Mouse (Mus musculus): Measurements from ENCODE around the gene Engase. TPM values are rescaled to one million over a fixed set of nuclear protein-coding genes. Genes with fewer than 3 reads are reported as not detected.

Gene Engase
- total and polyA plus RNA-seq, 3 experiments: 4.4 to 5.4 (median 5.2) TPM

DNA sequence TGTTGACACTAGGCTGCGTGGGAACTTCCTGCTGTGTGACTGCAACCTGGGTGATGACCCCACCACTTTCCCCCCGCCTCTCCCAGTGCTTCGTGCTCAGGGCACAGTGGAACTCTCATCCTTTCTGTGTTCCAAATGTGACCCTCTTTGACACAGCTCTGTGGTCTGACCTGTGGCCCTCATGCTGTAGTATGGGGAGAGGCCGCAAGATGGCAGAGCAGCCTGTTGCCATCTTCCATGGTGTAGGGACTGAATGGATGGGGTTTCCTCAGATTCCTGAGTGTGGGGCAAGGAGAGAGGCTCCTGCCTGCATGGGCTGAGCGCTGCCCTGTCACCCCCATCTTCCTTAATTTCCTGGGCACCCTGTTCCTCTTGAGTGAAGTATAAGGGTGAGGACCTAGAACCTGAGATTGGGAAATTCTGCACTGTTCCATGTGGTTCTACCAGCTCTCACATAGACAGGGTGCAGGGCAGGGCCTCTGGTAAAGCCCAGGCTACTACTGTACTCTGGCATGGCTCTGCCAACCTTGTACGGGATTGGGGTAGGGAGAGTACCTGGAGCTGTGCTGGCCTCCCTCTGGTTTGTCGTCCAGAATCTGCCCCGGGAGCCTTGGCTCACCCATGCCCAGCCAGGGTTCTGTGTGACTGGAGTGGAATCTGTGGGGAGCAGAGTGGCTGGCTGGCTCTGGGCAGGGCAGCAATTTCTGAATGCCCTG is 11.7 kb downstream of the Engase start:
- no peak overlapping the region for H3K4me3 ChIP-seq
- no peaks in the 10 kb centered on the region for H3K27me3 ChIP-seq (ENCODE audit: control insufficient read depth, insufficient read depth, low read length)
- H3K79me2 ChIP-seq (replicated peaks; ENCODE audit: control insufficient read depth, insufficient read depth, low read length): no peaks in the 10 kb centered on the region
- TF ChIP-seq EP300 (IDR thresholded peaks at IDR 0.05; ENCODE audit: insufficient read depth, low read depth, low read length): no peak
- TF ChIP-seq POLR2A (IDR thresholded peaks at IDR 0.05; ENCODE audit: insufficient read depth, low read depth, low read length): no peak
- TF ChIP-seq CTCF (IDR thresholded peaks at IDR 0.05): peak; percentile 38
- no peaks in the 10 kb centered on the region for H3K4me1 ChIP-seq (ENCODE audit: control insufficient read depth, insufficient read depth, low read length)
- no peak for DNase-seq
- intact Hi-C loops (cut with DNase I): no loop called here
- WGBS: 84% methylated on average over 8 of the region's 8 CpGs
- no peaks in the 10 kb centered on the region for H3K36me3 ChIP-seq (ENCODE audit: control insufficient read depth, insufficient read depth, low read length)
- no peak overlapping the region for H3K27ac ChIP-seq
- no peak overlapping the region for H3K9ac ChIP-seq (ENCODE audit: low read depth, low read length)

DNA sequence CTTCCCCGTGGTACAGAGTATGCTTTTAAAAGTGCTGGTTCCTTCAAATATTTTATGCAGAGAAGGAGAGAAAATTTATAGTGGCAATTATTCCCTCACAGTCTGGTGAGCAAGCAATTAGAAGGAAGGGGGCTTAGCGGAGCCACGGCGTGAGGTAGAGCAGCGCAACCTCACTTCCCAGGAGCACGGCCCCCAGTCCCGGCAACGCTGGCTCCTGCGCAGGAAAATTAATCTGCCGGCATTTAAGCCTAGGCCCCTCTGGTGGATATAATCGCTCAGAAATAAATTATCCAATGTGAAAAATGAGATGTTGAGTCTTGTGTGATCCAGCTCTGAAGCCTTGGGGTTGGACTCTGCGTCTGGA is 12.3 kb downstream of the Engase start:
- Histone ChIP-seq H3K4me1 (ENCODE audit: control insufficient read depth, insufficient read depth, low read length) (no peaks in the 10 kb centered on the region), H3K9ac (ENCODE audit: low read depth, low read length) (no peak overlapping the region), H3K27me3 (ENCODE audit: control insufficient read depth, insufficient read depth, low read length) (no peaks in the 10 kb centered on the region), H3K4me3 (no peak overlapping the region), H3K27ac (no peak overlapping the region), H3K79me2 (replicated peaks; ENCODE audit: control insufficient read depth, insufficient read depth, low read length) (no peaks in the 10 kb centered on the region), H3K36me3 (ENCODE audit: control insufficient read depth, insufficient read depth, low read length) (no peaks in the 10 kb centered on the region)
- intact Hi-C loops (cut with DNase I): no loop called here
- no peak for TF ChIP-seq EP300 (IDR thresholded peaks at IDR 0.05; ENCODE audit: insufficient read depth, low read depth, low read length)
- no peak for TF ChIP-seq CTCF (IDR thresholded peaks at IDR 0.05)
- TF ChIP-seq POLR2A (IDR thresholded peaks at IDR 0.05; ENCODE audit: insufficient read depth, low read depth, low read length): no peak
- 88% methylated on average over 12 of the region's 12 CpGs for WGBS
- no peak for DNase-seq

DNA sequence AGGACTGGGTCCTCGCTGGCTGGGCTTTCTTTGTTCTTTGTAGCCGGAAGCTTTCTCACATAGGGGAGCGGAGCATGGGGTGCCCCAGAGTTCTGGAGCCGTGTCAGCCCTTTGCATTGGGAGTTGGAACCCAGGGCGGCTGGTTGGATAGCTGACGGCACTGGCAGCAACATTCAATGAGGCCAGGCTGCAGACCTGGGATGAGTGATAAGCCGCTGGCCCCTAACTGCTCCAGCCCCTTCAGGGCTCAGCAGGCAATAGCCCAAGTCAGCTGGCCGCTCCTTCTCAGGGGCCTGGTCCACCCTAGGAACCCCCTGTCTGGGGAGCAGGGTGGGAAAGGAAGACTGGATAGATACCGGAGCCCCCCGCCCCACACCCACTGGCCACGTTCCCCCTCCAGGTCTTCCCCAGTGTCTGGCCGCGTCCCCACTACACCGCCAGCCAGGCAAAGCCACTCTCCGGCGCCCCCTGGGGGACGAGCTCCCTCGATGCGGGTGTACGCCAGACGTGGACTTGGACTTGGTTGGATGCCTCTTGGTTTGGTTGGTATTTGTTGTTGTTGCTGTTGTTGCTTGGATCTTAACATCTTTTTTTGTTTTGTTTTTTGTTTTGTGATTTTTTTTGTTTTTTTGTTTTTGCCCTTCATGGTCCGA is 14.1 kb downstream of the Engase start:
- no peak overlapping the region for H3K9ac ChIP-seq (ENCODE audit: low read depth, low read length)
- DNase-seq: peak; percentile 76 to 92
- H3K27me3 ChIP-seq (ENCODE audit: control insufficient read depth, insufficient read depth, low read length): no peaks in the 10 kb centered on the region
- intact Hi-C loops (cut with DNase I): loop anchor here (1.0 kb wide), 1 partner anchor 44 kb away; no protein-coding TSS in a partner anchor
- TF ChIP-seq POLR2A (IDR thresholded peaks at IDR 0.05; ENCODE audit: insufficient read depth, low read depth, low read length): no peak
- no peak for TF ChIP-seq EP300 (IDR thresholded peaks at IDR 0.05; ENCODE audit: insufficient read depth, low read depth, low read length)
- peak; percentile 85 for TF ChIP-seq CTCF (IDR thresholded peaks at IDR 0.05)
- H3K36me3 ChIP-seq (ENCODE audit: control insufficient read depth, insufficient read depth, low read length): no peaks in the 10 kb centered on the region
- no peaks in the 10 kb centered on the region; the same call in 1 of the 2 replicates for H3K4me1 ChIP-seq (ENCODE audit: control insufficient read depth, insufficient read depth, low read length)
- no peak overlapping the region for H3K27ac ChIP-seq
- no peak overlapping the region for H3K4me3 ChIP-seq
- no peaks in the 10 kb centered on the region for H3K79me2 ChIP-seq (replicated peaks; ENCODE audit: control insufficient read depth, insufficient read depth, low read length)
- WGBS: 21% methylated on average over 22 of the region's 22 CpGs

DNA sequence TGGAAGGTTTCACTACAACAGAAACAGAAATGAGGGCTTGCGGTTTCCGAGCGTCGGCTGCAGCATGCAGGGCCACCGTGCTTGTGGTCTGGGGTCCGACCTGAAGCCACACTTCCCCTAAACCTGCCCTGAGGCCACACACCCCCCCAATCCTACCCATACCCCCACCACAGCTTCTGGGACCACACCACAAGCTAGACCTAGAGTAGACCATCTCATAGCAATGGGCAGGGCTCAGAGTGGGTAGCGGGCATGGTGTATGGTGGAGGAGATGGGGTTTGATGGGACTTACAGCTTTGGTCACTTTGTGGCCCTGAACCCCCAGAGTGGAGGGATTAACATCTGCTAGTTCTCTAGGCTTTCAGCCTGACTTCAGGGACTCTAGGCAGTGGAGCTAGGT is 14.6 kb downstream of the Engase start:
- H3K4me3 ChIP-seq: no peak overlapping the region
- H3K36me3 ChIP-seq (ENCODE audit: control insufficient read depth, insufficient read depth, low read length): no peaks in the 10 kb centered on the region
- H3K4me1 ChIP-seq (ENCODE audit: control insufficient read depth, insufficient read depth, low read length): no peaks in the 10 kb centered on the region; the same call in 1 of the 2 replicates
- no peak overlapping the region for H3K27ac ChIP-seq
- intact Hi-C loops (cut with DNase I): loop anchor here (1.0 kb wide), 1 partner anchor 45 kb away; no protein-coding TSS in a partner anchor
- no peaks in the 10 kb centered on the region for H3K27me3 ChIP-seq (ENCODE audit: control insufficient read depth, insufficient read depth, low read length)
- no peak for DNase-seq
- no peaks in the 10 kb centered on the region for H3K79me2 ChIP-seq (replicated peaks; ENCODE audit: control insufficient read depth, insufficient read depth, low read length)
- TF ChIP-seq POLR2A (IDR thresholded peaks at IDR 0.05; ENCODE audit: insufficient read depth, low read depth, low read length): no peak
- H3K9ac ChIP-seq (ENCODE audit: low read depth, low read length): no peak overlapping the region
- 87% methylated on average over 7 of the region's 7 CpGs for WGBS

DNA sequence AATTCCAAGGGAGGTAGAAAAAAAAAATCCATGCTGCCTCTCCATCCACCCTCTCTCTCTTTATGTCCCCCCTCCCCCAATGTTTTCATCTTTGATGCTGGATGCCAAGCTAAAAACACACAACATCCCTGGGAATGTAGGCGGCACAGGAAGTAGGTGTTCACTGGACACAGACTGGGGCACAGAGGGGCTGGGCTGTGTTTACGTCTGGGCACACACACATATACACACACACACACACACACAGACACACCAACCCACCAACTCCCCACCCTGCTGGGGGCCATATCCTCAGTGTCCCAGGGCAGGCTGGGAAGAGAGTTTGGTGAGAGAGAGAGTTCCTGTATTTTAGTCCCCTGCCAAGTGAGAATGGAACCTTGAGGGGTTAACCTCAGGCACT is 16.8 kb downstream of the Engase start:
- intact Hi-C loops (cut with DNase I): no loop called here
- no peak overlapping the region for H3K9ac ChIP-seq (ENCODE audit: low read depth, low read length)
- H3K27me3 ChIP-seq (ENCODE audit: control insufficient read depth, insufficient read depth, low read length): no peaks in the 10 kb centered on the region; the same call in 1 of the 2 replicates
- DNase-seq: no peak
- WGBS: 78% methylated on average over 2 of the region's 2 CpGs
- H3K79me2 ChIP-seq (replicated peaks; ENCODE audit: control insufficient read depth, insufficient read depth, low read length): no peaks in the 10 kb centered on the region
- H3K4me1 ChIP-seq (ENCODE audit: control insufficient read depth, insufficient read depth, low read length): no peaks in the 10 kb centered on the region; the same call in 1 of the 2 replicates
- TF ChIP-seq POLR2A (IDR thresholded peaks at IDR 0.05; ENCODE audit: insufficient read depth, low read depth, low read length): no peak
- TF ChIP-seq EP300 (IDR thresholded peaks at IDR 0.05; ENCODE audit: insufficient read depth, low read depth, low read length): no peak
- no peak for TF ChIP-seq CTCF (IDR thresholded peaks at IDR 0.05)
- H3K4me3 ChIP-seq: no peak overlapping the region
- H3K36me3 ChIP-seq (ENCODE audit: control insufficient read depth, insufficient read depth, low read length): no peaks in the 10 kb centered on the region
- H3K27ac ChIP-seq: no peak overlapping the region

Measured in heart, adult 2 months (tissue).